Mouse (Mus musculus): ENCODE results near the gene Birc3.
"Not testable (repeated sequence)": the region's sequence is repeated elsewhere in the genome, so short reads cannot be mapped to it uniquely, and the experiment has no call there.

Gene Birc3

GRCm38 (mm10) chr9:7872775-7873439 lies at the start of gene Birc3:
TSS of gene Birc3 (minus strand) at chr9:7873186.
- DNase-seq (ENCODE audit: low spot score), result peak; percentile 99

GRCm38 (mm10) chr9:7914925-7915324 lies 41.9 kb upstream of the Birc3 start:
- DNase-seq (ENCODE audit: low spot score), result no peak

- DNase-seq (ENCODE audit: low spot score), result peak; percentile 10
Measured at GRCm38 (mm10) chr9:7914487-7914886, 41.5 kb upstream of the Birc3 start.

- DNase-seq (ENCODE audit: low spot score), result no peak
Measured at GRCm38 (mm10) chr9:7913953-7914352, 41.0 kb upstream of the Birc3 start.

DNA sequence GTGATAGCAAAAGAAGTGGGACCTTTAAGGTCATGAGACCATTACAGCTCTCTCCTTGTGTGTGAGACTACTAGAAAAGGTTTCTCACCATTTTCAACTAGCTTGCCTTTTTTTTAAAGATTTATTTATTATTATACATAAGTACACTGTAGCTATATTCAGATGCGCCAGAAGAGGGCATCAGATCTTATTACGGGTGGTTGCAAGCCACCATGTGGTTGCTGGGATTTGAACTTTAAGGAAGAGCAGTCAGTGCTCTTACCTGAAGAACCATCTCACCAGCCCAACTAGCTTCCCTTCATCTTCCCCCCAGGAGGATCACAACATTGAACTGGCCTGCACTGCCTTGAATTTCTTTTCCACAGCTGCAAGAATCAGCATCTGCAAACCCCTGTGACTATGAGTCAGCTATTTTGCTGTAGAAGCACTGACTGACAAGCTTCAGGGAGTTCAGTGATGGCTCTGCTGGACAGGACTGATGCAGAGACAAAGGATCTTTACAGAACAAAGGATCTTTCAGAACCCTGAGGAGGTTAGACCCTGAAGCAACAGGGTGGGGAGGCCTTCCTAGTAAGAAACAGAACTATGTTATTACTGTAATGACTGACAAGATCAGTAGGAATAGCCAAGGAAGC lies 34.5 kb upstream of the Birc3 start:
- DNase-seq (ENCODE audit: low spot score), result no peak

DNA sequence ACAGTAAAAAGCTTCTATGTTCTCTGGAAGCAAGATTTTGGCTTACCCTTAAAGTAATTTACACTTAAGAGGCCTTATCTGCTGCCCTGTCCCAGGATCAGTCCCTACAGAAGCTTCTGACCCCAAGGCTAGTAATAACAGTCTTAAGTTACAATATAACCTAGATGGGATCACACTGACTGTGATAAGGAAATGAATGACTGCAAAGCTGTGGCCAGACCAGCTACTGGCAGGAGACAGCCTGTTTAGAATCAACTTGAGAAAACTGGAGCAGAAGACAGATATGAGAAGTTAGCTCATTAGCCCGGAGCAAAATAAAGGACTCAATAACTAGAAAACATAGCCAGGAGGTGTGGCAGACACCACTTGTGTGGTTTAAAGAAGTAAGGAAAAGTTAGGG lies 33.6 kb upstream of the Birc3 start:
- no peak for DNase-seq (ENCODE audit: low spot score)

DNA sequence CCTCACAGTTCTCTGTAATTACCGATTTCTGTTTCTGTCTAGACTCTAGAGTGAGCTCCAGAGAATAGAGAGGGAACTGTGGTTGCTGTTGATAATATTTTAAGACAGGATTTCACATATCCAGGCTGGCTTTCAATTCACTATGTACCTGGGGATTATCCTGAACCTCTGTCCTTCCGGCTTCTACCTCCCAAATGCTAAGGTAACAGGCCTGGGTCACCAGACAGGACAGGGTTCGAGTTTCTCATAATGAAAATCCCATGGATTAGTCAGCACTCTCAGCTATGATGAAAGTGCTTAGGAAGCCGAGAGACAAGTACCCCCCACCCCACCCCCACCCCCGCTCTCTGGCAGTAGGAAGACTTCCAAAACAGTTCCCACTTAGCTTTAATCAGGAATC lies 30.8 kb upstream of the Birc3 start:
- no peak for DNase-seq (ENCODE audit: low spot score)

DNA sequence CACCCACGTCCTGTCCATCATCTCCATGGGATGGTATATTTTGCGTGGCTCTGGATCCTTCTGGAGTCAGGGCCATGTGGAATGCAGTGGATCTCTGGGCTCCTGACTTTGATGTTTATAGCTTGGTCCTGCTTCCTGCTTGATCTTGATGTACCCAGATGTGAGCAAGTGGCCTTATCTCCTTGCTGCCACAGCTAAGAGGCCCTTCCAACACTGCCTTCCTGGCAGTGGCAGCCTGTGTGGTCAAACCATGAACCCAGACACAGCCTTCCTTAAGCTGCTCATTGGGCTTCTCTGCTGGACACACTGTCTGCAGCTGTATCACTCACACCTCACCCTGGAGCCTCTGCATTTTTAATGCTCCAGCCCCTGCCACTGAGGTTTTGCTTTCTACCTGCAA lies 30.3 kb upstream of the Birc3 start:
- DNase-seq (ENCODE audit: low spot score), result no peak

GRCm38 (mm10) chr9:7902311-7902710 lies 29.3 kb upstream of the Birc3 start:
- no peak for DNase-seq (ENCODE audit: low spot score)

GRCm38 (mm10) chr9:7900965-7901364 lies 28.0 kb upstream of the Birc3 start:
- DNase-seq (ENCODE audit: low spot score), result no peak

GRCm38 (mm10) chr9:7897502-7897901 lies 24.5 kb upstream of the Birc3 start:
- peak; percentile 79 for DNase-seq (ENCODE audit: low spot score)

- DNase-seq (ENCODE audit: low spot score), result not testable (repeated sequence)
Measured at GRCm38 (mm10) chr9:7891796-7892195, 18.8 kb upstream of the Birc3 start.

GRCm38 (mm10) chr9:7891177-7891576 lies 18.2 kb upstream of the Birc3 start:
- DNase-seq (ENCODE audit: low spot score), result no peak

DNA sequence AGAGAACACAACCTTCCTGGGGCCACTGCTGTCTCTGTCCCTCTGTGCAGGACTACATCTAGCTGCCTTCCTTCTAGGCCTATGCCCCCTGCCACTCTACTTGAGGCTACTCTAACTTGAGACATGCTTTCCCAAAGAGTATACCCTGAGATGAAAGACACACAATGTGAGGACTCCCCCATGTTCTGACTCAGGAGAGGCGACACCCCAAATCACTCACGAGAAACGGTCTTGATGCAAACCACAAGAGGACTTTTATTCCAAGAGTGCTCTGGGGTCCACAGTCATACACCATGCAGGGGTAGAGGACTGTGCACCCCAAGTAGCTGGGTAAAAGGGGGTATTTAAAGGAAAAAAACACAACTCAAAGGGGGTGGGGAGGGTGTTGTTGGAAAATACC lies 11.4 kb upstream of the Birc3 start:
- no peak for DNase-seq (ENCODE audit: low spot score)

DNA sequence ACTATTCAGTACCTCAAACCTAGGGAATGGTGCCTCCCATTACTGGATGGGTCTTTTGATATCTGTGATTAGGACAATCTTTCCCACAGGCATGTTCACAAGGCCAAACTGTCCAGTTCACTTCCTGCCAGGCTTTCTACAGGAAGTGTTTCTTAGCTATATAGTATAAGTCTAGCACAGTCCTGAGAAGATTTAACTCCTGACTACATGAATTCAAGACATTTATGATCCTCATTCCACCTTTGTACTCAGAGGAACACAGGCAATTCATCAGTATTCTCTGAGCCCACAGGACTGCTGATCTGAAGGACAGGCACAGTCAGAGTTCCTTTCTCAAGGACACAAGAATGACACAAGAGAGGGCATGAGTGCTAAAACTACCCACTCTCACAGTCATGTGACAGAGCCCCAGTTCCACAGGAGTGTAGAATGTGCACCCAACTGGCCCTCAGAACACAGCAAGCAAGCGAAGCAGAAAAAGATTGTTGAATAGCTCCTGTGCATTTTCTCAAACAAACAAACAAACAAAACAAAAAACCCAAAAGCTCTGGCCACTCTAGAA lies 9.4 kb upstream of the Birc3 start:
- no peak for DNase-seq (ENCODE audit: low spot score)

DNA sequence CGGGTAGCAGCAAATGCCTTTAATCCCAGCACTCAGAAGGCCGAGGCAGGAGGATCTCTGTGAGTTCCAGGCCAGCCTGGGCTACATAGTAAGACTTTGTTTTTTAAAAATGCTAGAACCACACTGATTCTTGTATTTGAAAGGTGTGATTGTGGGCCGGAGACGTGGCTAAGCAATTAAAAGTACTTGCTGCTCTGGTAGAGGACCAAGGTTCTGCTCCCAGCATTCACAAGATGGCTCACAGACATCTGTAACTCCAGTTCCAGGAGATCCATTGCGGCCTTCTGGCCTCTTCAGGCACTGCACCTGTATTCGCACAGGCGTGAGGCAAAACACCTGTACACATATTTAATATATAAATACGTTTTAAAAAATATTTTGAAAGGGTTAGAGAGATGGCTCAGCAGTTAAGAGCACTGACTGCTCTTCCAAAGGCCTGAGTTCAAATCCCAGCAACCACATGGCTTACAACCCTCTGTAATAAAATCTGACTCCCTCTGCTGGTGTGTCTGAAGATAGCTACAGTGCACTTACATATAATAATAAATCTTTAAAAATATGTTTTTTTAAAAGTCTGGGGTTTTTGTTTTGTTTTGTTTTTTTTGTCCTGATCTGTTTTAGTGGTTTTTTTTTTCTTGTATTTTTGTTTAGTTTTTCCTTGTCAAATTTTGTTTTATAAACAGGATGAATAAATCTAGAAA lies 675 bp upstream of the Birc3 start:
- peak; percentile 47 for DNase-seq (ENCODE audit: low spot score)

GRCm38 (mm10) chr9:7872044-7872774 lies 777 bp downstream of the Birc3 start:
- DNase-seq (ENCODE audit: low spot score), result peak; percentile 24

- DNase-seq (ENCODE audit: low spot score), result peak; percentile 36
Measured at GRCm38 (mm10) chr9:7871316-7872043, 1.5 kb downstream of the Birc3 start.

DNA sequence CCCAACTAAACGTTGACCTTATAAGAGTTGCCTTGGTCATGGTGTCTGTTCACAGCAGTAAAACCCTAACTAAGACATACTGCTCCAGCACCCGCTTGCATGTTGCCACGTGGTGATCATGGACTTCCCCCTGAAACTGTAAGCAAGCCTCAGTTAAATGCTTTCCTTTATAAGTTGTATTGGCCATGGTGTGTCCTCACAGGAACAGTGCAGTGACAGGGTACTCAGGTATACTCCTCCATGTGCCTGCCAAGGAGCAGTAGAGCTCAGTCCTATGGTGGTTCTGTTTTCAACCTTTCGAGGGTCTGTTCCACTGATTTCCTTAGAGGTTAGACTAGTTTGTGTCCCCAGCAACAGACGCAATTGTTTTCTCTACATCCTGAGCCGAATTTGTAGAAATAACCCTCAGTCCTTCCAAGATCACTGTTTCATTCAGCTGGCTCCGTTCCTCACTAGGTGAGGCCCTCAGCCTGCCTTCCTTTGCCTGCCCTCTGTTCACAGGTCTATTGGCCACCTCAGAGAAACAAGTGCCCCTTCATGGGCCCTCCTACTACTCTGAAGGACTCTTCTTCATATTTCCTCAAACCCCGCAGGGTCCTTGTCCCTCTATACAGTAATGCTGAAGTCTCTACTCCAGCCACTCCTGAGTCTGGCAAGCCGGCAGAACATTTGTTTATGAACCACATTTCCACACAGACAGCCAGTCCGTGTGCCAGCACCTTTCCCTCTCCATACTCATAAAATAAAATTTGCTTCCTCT lies 2.2 kb downstream of the Birc3 start:
- DNase-seq (ENCODE audit: low spot score), result peak; percentile 23

- peak; percentile 34 for DNase-seq (ENCODE audit: low spot score)
Measured at GRCm38 (mm10) chr9:7868838-7869491, 4.0 kb downstream of the Birc3 start.

Measured in T-cell, adult 2 months (primary cell).